Mouse (Mus musculus) T-helper 17 cell (primary cell): ENCODE results near the gene Zfp58.
"Not testable (repeated sequence)": the region's sequence is repeated elsewhere in the genome, so short reads cannot be mapped to it uniquely, and the experiment has no call there.

Source experiments
- in situ Hi-C, 2 experiments: fragments of 300-600 bp; cut with MboI, MseI; formaldehyde crosslinking; loops; 1 replicate in 1 of 2; 2 replicates in 1 of 2; pipeline ENCODE4 v1.15.1; 2025; ENCODE audit warnings: high pct_unique_total_duplicates in 2 of 2

Zfp58 gene

GRCm38 (mm10) chr13:67500084-67500719 is at the start of gene Zfp58:
TSS of gene Zfp58 (minus strand) at chr13:67500555.
- in situ Hi-C loops, result no loop called here

GRCm38 (mm10) chr13:67545941-67546340 is 45.6 kb upstream of the Zfp58 start:
- in situ Hi-C loops, result loop anchor here in 1 of 2 experiments (25.0 kb wide), 1 partner anchor 634 kb away; the partner anchor contains the start of gene Gm10767

DNA sequence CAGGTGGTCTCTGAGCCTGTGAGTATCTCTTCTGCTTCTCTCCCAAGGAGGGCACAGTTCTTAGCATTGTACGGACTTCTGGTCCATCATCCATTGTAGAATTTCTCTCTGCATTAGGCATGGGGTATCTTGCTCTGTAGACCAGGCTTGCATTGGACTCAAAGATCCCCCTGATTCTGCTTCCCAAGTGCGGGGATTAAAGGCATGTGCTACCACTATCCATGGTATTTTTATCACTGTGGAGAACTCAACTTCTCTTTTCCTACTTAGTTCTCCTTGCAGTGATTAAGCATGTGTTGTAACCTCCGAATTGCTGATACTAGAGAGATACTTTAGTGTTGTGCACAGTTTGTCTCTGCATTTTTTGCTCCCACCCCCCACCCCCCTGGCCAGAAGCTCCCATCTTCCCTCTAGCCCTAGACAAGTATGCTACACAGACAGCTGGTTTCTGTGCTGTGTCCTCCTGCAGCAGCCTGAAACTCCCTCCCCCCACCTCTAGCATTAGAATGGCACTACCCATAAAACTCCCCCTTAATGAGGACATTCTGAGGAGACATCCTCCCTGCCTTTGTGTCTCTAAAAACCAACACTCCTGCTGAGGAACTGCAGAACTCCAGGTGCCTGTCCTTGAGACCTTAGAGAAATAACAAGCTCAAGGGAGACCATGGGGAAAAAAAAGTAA is 26.8 kb upstream of the Zfp58 start:
- in situ Hi-C loops, result loop anchor here in 1 of 2 experiments (10.0 to 25.0 kb wide), 2 partner anchors 615 to 1978 kb away; partner anchors contain the start of gene Gm10767

- in situ Hi-C loops, result loop anchor here in 1 of 2 experiments (10.0 to 25.0 kb wide), 2 partner anchors 614 to 1979 kb away; partner anchors contain the start of gene Gm10767
These were observed 25.5 kb upstream of the Zfp58 start, which contains the start of the genes Gm26965 and Zfp87 for GRCm38 (mm10) chr13:67525753-67526410. TSS of gene Gm26965 (minus strand) at chr13:67526151. TSS of gene Zfp87 (minus strand) at chr13:67526177.

- in situ Hi-C loops, result no loop called here
These were observed 553 bp upstream of the Zfp58 start for GRCm38 (mm10) chr13:67500908-67501307.

- in situ Hi-C loops, result no loop called here
These were observed 4.7 kb downstream of the Zfp58 start for GRCm38 (mm10) chr13:67495631-67496030.

GRCm38 (mm10) chr13:67484424-67484811 is 15.9 kb downstream of the Zfp58 start:
- in situ Hi-C loops, result no loop called here

DNA sequence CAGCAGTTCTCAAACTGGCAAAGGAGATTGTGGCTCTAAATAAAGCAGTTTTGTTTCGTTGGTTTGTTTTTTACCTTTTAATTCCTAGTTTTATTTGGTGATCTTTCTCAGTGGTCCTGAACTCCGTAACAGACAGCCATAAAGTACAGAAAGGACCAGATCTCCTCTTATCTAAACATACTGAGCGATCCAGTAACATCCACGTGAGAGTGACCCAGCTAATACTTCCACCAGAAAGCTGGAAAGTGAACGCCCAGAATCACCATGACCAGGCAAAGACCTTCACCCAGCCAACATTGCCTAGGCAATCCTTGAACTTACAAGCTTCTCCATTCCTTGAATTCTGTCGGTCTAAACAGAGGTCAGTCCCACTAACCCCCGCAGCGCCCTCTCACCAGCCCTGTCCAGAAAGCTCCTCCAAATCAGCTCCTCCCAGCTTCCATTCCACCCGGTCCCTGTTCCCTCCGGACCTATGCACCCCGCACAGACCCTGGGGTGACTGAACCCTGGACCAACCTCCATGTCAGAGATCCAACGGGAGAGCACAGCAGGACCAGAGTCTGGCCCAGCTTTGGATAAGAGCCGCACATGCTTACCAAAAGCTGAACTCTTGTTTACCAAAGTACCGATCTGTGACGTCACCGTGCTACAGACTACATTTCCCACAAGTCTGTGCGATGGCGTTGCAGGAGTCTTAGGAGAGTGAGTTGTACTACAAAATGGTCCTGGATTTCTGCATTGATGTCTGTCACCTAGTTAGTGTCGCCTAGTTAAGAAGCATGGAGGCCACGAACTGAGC is 16.5 kb downstream of the Zfp58 start, which contains the start of gene Zfp874b:
Gene Zfp874b, minus strand, starts transcription at position 634 of the 799 bp plus-strand sequence.
- in situ Hi-C loops, result no loop called here

- in situ Hi-C loops, result no loop called here
These were observed 18.8 kb downstream of the Zfp58 start for GRCm38 (mm10) chr13:67481528-67481927.

DNA sequence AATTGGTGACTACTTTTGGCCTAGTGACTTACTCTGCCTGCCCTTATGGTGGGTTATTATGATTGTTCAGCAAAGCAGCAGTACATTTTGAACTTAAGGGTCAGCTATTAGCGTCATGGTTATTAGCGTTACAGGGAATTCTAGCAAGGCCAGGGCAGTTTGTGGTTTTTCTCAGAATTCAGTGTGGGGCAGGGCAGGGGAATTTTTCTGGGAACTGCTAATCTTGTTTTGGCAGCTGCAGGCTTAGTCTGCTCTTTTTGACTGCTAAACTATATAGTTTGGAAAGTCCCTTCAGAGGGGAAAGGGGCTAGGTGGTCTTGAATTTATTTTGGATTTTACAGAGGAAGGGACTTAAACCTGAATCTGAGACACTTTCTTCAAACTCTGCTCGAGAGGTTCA is 31.1 kb downstream of the Zfp58 start:
- in situ Hi-C loops, result no loop called here

GRCm38 (mm10) chr13:67463506-67464185 is 36.7 kb downstream of the Zfp58 start:
- in situ Hi-C loops, result not testable (repeated sequence)

- in situ Hi-C loops, result no loop called here
These were observed 48.4 kb downstream of the Zfp58 start for GRCm38 (mm10) chr13:67452021-67452309.

- in situ Hi-C loops, result no loop called here
These were observed 49.0 kb downstream of the Zfp58 start, which contains the start of gene Zfp874a for GRCm38 (mm10) chr13:67451172-67452020. TSS of gene Zfp874a (minus strand) at chr13:67451624.
